Mouse (Mus musculus): ENCODE measurements at regions not wholly inside any gene's neighbourhood (a gene's known extent, or its start where the extent isn't known, plus 50 kb on each side); places are given as distances from the start of the nearest gene placed in this dataset.
A peak's percentile ranks its signal among the peaks of the same experiment; 100 is the strongest.

DNA sequence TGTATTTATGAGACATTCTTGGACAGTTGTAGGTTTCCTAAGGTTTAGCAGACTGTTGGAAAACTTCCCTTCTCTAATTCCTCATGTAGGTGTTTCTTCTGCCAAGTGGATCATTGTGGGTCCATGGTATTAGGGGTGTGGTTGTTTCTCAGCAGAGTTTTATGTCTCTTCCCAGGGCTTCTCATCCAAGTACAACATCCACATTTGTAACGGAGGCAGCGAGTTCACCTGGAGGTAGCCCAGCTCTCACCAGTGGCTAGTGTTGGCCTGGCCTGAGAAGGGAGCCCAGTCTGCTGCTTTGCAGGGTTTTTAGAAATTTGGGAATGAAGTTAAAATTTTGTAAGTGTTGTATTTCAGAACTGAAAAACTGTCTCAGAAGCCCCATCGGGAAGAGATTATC, 122.4 kb downstream of the Wnt5a start:
- no peak for DNase-seq (ENCODE audit: low spot score)

DNA sequence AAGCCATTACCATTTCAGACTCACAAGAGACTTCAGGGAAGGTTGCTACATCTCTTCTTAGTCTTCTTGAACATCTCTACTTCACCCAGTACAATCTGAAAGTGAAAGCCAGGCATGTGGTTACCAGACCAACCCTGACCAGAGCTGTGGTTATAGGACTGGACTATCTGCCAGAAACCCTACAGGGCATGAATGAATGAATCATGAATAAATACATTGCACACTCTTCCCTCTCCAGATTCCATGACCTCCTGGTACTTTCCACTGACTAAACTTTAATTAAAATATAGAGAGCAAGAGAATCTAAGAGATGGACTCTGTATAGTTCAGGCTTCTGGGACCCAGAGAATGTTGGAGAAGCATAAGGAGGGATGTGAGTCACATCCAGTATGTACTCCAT, 130.6 kb downstream of the Wnt5a start:
- DNase-seq (ENCODE audit: low spot score), result no peak

DNA sequence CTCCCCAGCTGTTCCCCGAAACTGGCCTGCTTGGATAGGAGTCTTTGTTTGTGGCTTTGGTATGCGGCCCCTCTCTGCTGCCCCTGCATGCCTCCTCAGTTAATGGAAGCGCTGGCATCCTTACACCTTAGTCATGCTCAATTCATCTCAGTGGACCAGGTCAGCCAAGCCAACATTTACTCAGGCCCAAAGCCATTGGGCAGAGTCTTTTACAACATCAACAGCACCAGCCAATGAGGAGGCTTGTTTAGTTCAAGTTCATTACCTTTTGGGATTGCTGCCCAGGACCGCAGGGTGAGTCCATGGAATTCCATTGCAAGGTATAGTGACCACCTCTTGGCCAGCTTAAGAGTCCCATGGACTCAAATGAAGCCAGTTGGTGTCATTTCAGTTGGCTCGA, 134.5 kb downstream of the Wnt5a start:
- no peak for DNase-seq (ENCODE audit: low spot score)

DNA sequence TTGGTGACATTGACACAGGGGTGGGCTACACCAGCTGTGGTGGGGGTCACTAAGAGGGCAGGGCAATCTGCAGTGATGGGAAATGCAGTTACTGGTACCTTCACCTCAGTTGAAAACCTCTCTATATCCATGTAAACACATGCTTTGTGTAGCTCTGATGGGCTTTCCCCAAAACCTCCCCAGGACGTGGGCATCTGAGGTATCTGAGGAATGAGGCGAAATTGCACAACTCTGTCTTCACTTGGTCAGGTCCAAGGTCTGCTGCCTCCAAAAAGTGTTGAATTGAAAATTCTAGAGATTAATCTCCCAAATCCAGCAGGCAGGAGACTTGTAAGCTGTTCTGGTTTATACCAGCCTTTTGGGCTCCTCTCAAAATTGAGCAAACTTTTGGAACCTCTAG, 141.3 kb downstream of the Wnt5a start:
- no peak for DNase-seq (ENCODE audit: low spot score)

DNA sequence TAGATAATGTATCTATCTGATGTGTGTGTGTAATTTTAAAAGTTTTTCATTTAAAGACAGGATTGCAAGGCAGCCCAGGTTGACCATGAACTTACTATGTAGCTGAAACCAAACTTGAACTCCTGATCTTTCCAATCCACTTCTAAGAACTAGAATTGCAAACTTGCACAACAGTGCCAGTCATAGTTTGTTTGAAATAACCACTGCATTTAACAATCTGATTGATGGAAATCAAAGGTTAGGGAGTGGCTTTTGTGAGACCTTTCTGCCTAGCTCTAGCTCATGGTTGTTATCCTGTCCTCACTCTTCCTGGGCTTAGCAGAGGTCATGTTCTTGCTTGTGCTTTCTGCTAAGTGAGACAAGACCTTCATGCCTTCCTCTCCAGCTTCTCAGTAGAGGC, 144.9 kb downstream of the Wnt5a start:
- no peak for DNase-seq (ENCODE audit: low spot score)

DNA sequence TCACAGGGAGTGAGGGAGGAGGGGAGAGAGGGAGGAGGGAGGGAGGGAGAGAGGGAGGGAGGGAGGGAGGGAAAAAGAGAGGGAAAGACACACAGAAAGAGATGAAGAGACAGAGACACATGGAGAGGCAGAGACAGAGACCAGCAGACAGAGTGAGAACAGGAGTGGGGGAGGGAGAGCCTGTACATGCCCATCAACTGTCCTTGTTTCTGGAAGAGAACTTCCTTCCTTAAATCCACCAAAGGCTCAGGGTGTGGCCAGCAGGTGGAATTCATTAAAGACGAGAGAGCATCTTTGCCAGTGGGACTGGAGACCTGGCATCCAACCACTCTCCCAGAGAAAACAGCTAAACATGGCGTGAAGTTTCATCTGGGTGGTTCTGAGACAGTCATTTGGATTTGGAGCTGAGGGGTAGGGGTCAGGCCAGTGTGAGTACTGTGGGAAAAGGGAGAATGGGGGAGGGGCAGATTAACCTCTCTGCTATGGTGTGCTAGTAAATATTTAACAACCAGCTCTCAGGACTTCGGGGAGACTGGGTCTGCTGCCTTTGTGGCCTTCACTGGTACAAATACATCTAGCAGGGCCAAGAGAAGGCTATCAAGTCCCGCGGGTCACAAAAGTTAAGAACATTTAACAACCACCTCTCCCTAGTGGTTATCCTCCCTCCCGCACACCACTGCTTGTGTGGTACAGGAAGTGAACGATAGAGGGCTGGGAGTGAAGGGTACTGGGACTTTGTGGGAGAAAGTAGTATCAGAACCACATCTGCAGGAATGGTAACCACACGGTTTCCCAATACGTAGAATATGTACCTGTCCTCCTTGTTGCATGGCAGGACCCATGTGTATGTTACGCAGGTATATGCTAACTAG, 148.7 kb downstream of the Wnt5a start:
- no peak for DNase-seq (ENCODE audit: low spot score)

DNA sequence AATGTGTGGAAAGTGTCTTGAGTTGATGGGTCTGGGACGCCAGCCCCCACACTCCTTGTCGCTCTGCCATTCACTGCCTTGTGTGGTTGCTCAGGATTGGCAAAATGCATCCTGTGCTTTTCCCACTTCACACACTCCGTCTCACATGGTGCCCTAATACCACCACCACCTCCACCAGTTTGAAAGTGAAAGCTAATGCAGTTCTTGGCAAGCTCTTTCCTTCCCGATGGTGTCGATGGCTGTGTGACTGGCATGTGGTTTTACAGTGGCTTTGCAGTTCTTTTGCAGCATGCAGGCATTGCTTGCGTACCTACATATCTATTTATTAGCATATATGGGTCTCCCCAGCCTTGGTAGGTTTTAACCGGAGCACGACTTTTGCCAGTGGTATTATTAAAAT, 152.7 kb downstream of the Wnt5a start:
- DNase-seq (ENCODE audit: low spot score), result no peak

DNA sequence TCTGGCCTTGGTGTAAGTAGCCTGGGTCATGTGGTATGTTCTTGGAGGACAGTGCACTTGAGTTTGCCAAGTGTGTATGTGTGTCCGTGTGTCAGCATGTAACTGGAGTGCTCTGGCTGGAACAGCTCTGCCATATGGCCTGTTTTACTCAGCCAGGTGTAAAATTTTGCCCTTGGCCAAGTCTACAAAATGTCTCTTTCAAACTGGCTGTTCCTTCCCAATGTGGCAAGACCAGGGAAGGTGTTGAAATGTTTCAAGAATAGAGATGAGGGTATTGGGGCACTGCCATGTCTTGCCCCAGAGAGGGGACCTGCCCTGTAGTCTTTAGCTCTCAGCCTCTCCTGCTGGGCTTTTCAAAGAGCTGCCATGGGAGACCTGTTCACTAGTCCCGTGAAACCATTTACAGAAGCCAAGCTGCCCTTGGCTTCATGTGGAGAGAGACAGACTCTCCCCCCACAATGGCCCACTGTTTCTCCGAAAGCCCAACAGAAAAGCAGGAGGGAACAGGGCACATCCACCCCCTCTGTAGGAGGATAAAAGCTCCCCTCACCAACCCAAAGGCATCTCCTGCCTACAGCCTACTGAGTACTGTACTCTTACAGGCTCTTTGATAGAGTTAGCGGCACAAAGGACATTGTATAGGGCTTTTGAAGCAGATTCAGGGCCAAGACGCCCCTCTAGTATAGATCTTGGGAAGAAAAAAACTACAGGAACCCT, 156.5 kb downstream of the Wnt5a start:
- no peak for DNase-seq (ENCODE audit: low spot score)

DNA sequence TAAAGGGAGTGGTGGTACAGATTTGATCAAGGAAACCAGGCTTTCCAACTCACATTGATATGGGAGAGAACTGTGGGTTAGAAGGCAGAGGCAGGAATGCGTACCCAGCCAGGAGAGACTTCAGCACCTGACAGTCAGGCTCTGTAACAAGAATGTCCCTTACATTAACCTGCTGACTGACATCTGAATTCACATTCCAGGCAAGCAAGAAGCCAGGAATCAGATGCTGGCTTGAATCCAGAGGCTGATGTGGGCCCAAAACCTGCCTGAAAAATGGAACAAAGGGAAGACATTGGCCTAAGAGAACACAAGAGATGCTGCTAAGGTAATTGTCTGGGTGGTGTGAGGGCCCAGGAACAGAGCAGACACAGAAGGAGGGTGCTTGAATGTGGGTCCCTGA, 158.8 kb downstream of the Wnt5a start:
- no peak for DNase-seq (ENCODE audit: low spot score)

DNA sequence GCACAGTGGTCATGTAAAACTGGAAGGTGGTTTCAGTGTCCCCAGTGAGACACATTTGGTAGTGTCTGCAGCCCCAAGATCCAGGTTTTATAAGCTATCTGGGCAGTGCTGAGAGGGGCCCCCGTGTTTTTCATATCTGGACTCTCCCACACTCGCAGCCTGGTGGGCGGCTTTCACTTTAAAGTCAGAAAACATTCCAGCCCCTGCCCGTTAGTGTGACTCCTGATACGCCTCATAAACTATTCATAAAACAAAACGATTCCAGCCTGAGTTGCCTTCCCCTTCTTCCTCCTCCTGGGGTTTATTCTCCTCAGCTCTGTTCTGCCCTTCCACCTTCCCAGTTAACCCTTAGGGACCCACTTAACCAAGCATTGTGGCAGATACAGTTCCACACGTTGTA, 159.6 kb downstream of the Wnt5a start:
- no peak for DNase-seq (ENCODE audit: low spot score)

DNA sequence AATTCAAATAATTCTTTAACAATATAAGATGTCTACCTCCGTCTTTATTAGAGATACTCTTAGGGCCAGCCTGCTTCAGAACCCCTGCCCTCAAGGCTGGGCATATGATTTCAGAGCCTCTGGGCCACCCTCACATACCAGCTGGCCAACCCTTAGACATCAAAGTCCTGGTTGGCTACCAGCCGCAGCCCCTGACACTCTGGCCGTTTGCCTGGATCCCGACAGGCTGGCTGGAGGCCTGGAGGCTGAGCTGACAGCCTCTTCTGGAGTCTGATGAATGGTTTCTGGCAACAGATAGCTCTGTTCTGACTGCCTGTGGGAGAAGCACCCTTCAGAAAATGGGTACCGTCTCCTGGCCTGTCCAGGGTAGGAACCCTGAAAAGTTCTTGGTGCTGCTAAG, 170.9 kb downstream of the Wnt5a start:
- DNase-seq (ENCODE audit: low spot score), result peak; percentile 44

DNA sequence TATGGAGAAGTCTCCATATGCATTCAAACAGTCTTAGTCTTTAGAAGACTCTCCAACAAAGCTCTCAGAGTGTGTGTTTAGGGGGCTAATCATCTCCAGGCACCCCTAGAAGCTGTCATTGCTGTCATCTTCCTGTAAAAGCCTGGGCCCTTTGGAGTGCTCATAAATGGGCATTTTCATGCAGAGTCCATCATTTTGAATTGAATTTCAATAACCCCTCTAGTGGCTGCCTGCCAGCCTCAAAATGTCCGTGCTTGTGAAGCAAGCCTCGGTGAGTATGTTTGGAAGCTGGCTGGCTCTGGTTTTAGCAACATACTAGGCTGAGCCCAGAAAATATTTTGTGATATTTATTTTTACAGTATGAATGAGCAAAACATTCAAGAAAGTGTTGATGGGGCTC, 195.2 kb downstream of the Wnt5a start:
- DNase-seq (ENCODE audit: low spot score), result no peak

DNA sequence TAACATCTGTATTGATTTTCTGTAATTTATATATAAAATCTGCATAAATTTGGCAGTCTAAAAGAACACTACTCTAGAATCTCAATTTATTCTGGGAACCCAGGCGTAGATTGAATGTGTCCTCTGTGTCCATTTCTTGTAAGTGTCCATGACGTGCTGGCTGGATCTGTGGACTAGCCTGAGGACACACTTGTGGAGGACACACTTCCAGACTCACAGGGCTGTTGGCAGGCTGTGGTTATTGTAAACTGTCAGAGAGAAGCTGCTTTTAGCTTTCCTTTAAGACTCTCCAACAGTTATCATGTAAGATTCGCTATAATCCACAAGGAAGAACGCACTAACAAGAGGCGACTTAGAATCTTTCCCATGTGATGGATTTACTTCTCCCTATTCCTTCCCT, 200.2 kb downstream of the Wnt5a start:
- DNase-seq (ENCODE audit: low spot score), result no peak

DNA sequence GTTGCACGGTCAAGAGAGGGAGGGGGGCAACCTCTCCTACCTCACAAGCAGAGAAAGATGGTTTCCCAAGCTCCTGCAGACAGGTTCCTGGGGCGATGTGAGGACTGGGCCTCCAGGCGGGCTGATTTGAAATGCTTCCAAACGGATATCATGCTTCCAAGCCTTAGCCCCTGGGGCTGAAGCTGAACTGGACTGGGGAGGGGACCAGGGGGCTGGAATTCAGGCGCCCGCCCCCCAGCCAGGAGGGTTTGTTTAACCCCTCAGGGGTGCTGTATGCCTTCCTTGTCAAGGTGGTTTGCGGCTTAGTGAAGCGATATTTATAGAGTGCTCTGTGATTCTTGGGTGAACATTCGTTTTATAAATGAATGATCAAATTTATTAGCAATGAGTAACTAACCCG, 210.0 kb downstream of the Wnt5a start:
- no peak for DNase-seq (ENCODE audit: low spot score)

DNA sequence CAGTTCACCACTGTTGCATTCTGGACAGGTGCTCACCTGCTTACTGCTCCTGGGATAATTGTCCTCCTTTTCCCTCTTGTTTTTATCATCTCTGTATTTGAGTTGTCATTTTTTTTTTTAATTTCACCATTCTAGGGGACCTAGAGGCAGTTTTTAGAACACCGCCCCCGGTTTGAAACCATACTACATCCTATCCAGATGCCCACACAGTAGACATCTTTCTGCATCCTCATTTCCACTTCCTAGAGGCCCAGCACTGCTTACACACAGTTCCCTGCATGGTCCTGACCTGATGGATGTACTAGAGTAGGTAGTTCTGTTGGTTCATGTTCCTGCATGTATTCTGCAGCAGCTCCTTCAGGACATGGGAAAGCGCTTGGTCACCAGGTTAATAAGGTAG, 216.0 kb downstream of the Wnt5a start:
- DNase-seq (ENCODE audit: low spot score), result no peak

DNA sequence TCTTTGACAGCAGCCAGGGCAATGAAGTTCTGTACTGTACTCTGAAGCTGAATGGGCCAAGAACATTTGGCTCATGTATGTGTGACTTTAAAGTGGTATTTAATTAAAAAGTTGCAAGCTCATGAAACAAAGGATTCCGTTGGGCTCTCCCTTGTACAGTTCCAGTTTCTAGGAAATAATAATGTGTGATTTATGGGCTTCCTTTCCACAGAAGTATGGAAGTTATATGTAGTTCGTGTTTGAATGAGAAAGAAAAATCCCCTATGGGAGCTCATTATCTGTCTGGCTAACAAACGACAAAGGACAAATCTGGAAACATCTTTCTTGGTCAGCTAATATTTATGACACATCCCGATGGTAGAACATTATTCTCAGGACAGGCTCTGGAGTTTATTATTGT, 221.1 kb downstream of the Wnt5a start:
- DNase-seq (ENCODE audit: low spot score), result no peak

DNA sequence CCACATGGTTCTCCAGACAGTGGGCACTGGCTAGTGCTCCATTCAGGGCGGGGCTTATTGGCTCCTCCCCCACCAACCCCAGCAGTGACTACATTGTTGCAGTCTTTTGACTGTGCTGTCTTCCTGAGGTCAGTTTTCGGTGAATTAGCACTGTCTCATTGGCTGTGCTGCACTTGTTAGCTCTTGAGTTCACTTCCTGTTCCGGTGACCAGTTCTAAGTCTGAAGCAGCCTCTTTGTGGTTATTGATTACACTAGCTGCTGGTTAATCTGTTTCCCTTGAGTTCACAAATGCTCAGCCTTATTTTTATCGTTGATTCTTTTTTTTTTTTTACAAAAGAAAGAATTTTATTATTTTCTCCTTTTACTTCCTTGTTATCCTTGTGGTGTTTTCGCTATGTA, 228.9 kb downstream of the Wnt5a start:
- no peak for DNase-seq (ENCODE audit: low spot score)

DNA sequence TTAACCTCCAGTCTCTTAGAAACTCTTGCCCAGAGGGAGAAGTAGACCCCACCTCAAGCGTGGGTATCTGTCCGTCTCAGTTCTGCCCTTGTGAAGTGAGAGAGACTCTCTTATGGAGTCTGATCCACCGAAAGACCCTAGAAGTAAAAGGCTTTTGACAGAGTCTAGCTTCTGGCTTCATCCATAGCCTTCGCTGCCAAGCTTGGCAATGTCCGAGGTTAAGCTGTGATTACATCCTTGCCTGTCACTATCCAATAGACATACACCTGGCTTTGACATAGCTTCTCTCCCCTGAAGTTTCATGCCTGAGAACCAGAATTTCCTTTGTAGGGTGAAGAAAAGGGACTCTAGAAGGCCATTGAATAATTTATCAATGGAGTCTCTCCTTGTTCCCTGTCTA, 230.9 kb downstream of the Wnt5a start:
- DNase-seq (ENCODE audit: low spot score), result no peak

DNA sequence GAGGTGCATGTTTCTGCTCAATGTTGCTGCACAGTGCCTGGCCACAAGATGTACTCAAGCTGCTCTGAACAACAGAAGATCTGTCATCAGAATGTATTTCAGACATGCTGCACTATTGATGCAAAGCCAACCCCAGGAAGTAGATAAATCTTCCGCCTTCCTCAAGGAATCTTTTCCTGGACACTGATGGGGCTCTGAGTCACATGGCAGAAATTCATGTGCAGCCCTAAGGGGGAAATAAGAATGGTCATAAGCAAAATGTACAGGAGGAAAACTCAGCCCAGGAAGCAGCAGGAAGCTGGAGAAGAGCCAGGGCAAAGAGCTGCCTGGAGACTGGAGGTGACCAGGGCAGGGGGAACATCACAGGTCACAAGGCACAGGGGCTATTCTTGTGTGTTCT, 235.5 kb downstream of the Wnt5a start:
- no peak for DNase-seq (ENCODE audit: low spot score)

DNA sequence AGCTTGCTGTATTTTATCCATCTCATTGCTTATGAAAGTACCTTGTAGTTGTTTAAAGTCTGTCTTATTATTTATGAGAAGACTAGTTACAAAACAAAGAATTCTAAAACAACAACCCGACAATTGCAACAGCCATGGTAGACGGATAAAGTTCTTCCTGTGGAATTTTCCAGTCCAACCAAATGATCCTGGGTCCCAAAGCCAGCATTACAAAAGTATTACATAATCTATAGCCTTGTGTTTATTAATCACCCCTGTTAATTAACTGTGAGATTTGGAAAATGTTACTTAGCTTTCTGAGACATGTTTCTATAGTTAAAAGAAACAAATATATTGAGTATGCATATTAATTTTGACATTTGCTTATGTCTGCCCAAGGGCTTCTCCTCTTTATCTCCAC, 236.9 kb downstream of the Wnt5a start:
- DNase-seq (ENCODE audit: low spot score), result no peak

DNA sequence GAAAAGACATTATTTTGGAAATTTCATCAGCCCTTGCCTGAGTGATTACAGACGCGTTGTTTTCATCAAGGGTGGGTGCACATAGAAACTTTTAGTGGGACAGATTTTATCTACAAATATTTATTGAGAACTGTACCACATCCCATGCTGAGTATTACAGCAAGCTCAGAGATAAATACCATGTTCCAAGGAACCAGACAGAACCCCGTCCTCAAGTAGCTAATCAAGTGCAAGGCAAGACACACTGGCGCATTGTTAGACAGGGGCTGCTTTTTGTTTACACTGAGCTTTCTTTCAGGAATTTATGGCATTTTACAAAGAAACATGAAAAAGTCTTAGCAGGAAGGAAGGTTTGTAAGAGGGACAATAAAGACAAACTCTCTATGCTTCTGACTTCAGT, 239.1 kb downstream of the Wnt5a start:
- no peak for DNase-seq (ENCODE audit: low spot score)

DNA sequence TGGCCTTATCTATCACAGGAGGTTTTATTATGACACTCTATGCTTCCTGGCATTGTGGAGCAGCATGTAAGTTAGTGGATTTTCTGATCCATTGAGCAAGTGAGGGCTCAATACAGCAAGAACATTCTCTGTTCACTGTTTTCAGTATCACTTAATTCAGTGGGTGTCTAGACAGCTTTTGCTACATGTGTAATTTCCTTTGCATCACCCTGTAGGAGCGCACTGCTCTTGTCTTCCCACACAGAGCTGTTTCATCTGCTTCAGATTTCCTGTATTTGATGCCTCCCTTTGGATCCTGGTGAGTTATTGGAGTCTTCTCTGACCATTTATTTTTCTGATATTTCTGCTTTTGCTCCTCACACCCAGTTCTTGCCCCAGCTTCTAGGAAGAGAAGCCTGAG, 245.8 kb downstream of the Wnt5a start:
- DNase-seq (ENCODE audit: low spot score), result no peak

DNA sequence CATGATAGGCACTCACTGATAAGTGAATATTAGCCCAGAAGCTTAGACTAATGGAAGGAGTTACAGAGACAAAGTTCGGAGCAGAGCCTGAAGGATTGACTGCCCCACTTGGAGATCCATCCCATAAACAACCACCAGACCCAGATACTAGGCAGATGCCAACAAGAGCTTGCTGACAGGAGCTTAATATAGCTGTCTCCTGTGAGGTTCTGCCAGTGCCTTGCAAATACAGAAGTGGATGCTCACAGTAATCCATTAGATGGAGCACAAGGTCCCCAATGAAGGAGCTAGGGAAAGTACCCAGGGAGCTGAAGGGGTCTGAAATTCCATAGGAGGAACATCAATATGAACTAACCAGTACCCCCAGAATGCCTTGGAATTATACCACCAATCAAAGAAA, 252.8 kb upstream of the Lrtm1 start:
- DNase-seq (ENCODE audit: low spot score), result no peak

DNA sequence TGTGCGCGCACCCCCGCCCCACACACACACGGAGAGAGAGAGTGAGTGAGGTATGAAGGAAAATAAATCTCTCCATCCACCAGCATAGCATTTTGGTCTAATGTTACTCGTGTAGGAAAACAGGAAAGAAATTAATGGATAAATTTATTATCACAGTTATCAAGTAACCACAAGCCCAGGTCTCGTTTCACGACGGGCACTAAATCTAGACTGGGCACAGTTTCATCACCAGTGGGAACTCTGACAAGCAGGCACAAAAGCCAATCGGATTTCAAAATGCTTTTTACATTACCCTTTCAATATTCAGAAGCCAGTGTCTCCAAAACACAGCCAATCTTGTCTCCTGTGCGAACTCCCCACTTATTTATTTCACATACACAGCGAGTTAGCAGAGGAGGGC, 244.9 kb upstream of the Lrtm1 start:
- no peak for DNase-seq (ENCODE audit: low spot score)

All from testis, postnatal 10 days (tissue).